16 mouse cellular contexts compared by ENCODE assay signal in the genomic region with DNA sequence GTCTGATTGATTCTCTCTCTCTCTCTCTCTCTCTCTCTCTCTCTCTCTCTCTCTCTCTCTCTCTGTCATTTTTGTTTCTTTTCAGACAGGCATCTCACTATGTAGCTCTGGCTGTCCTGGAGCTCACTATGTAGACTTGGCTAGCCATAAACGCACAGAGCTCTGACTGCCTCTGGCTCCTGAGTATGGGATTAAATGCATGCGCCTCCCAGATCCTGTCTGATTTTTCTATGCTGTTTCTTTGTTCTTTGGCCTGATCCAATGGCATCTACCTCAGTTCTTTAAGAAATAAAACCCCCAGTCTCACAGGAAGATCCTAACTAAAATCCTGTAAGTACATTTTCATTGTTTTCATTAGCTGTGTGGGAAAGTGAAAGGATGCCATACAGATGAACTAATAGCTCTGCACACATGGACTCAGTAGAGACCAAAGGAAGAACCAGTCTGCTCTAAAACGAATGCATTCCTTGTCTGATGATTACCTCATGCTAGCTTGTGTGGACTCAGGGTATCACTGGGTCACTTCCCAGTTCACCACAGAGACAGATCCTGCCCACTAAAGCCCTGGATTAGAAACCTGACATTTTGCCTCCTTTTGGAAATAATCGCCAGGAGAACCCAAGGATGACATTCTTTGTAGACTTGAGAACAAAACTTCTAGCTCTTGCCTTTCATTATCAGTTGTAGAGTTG. TPM values are rescaled to one million over a fixed set of nuclear protein-coding genes. Genes with fewer than 3 reads are reported as not detected.
A peak's percentile ranks its signal among the peaks of the same experiment; 100 is the strongest.
DNase-seq lines count a peak whose midpoint lies in the region; ATAC-seq and TF ChIP-seq lines count a peak whose summit lies in the region.
"Had no signal": no experiment of that assay in that cellular context is flagged by ENCODE, and none has a peak within 500 bp of the region (broad histone marks: within the 10 kb centered on the region; RNA-seq: fewer than 3 reads in every experiment).

No protein-coding gene starts in this region.

- H3K9me3 ChIP-seq in embryonic facial prominence, embryonic 12.5 days: no peaks in the 10 kb centered on the region
- H3K9me3 ChIP-seq in embryonic facial prominence, embryonic 10.5 days: no peaks in the 10 kb centered on the region
- no peaks in the 10 kb centered on the region for H3K9me3 ChIP-seq in heart, postnatal 0 days (replicated peaks; ENCODE audit: control insufficient read depth, low read length)
- H3K9me3 ChIP-seq in embryonic facial prominence, embryonic 15.5 days (replicated peaks): no peaks in the 10 kb centered on the region
- H3K9me3 ChIP-seq: G1E; liver, embryonic 15.5 days; midbrain, embryonic 12.5 days had no signal

- H3K36me3 ChIP-seq in embryonic facial prominence, embryonic 12.5 days: no peaks in the 10 kb centered on the region
- H3K36me3 ChIP-seq in embryonic facial prominence, embryonic 10.5 days (replicated peaks): no peaks in the 10 kb centered on the region
- no peaks in the 10 kb centered on the region for H3K36me3 ChIP-seq in heart, postnatal 0 days (replicated peaks; ENCODE audit: control insufficient read depth, insufficient read depth, low read length)
- H3K36me3 ChIP-seq in embryonic facial prominence, embryonic 15.5 days: no peaks in the 10 kb centered on the region
- no peaks in the 10 kb centered on the region for H3K36me3 ChIP-seq in myocyte (ENCODE audit: control insufficient read depth, insufficient read depth)
- H3K36me3 ChIP-seq: G1E; liver, embryonic 15.5 days; midbrain, embryonic 12.5 days had no signal

- no peak for TF ChIP-seq POLR2A in myocyte (IDR thresholded peaks at IDR 0.05; ENCODE audit: insufficient read length, low read depth)
- TF ChIP-seq POLR2A in cerebellum, adult 2 months (IDR thresholded peaks at IDR 0.05; ENCODE audit: borderline replicate concordance, insufficient read depth, low read length): no peak

- H3K27me3 ChIP-seq in embryonic facial prominence, embryonic 12.5 days: no peaks in the 10 kb centered on the region
- no peaks in the 10 kb centered on the region for H3K27me3 ChIP-seq in embryonic facial prominence, embryonic 10.5 days (replicated peaks; ENCODE audit: low read depth, poor library complexity, severe bottlenecking)
- 0 out of 2 replicates have a peak, but pooled peaks cover 5% of the 10 kb centered on the region for H3K27me3 ChIP-seq in heart, postnatal 0 days (ENCODE audit: control insufficient read depth, insufficient read depth, low read length)
- no peaks in the 10 kb centered on the region for H3K27me3 ChIP-seq in embryonic facial prominence, embryonic 15.5 days
- no peaks in the 10 kb centered on the region for H3K27me3 ChIP-seq in myocyte (ENCODE audit: control insufficient read depth, insufficient read depth, insufficient read length)
- no peaks in the 10 kb centered on the region for H3K27me3 ChIP-seq in cerebellum, adult 2 months (ENCODE audit: control insufficient read depth, insufficient read depth, low read length)
- H3K27me3 ChIP-seq: liver, embryonic 15.5 days; midbrain, embryonic 12.5 days had no signal

- H3ac ChIP-seq in myocyte (ENCODE audit: control insufficient read depth, insufficient read length): no peak overlapping the region

- H3K9ac ChIP-seq in embryonic facial prominence, embryonic 12.5 days: no peak overlapping the region
- H3K9ac ChIP-seq in heart, postnatal 0 days (replicated peaks; ENCODE audit: low read depth, low read length): no peak overlapping the region
- no peak overlapping the region for H3K9ac ChIP-seq in embryonic facial prominence, embryonic 15.5 days
- H3K9ac ChIP-seq: hindbrain, embryonic 14.5 days; liver, embryonic 15.5 days; midbrain, embryonic 12.5 days had no signal

- no peak overlapping the region for H3K4me3 ChIP-seq in embryonic facial prominence, embryonic 12.5 days
- H3K4me3 ChIP-seq in embryonic facial prominence, embryonic 10.5 days: no peak overlapping the region
- H3K4me3 ChIP-seq in heart, postnatal 0 days (ENCODE audit: low read depth, low read length): no peak overlapping the region
- no peak overlapping the region for H3K4me3 ChIP-seq in embryonic facial prominence, embryonic 15.5 days (replicated peaks)
- no peak overlapping the region for H3K4me3 ChIP-seq in myocyte
- H3K4me3 ChIP-seq in cerebellum, adult 2 months (replicated peaks; ENCODE audit: insufficient read depth, low read depth, low read length): no peak overlapping the region
- H3K4me3 ChIP-seq: layer of hippocampus, adult 2 months; liver, embryonic 15.5 days; midbrain, embryonic 12.5 days had no signal

- H3K4me1 ChIP-seq in embryonic facial prominence, embryonic 12.5 days: peaks cover 26% of the 10 kb centered on the region
- peaks cover 29% of the 10 kb centered on the region for H3K4me1 ChIP-seq in embryonic facial prominence, embryonic 10.5 days
- 0 out of 2 replicates have a peak, but pooled peaks cover 12% of the 10 kb centered on the region for H3K4me1 ChIP-seq in heart, postnatal 0 days (ENCODE audit: control insufficient read depth, insufficient read depth)
- peaks cover 44% of the 10 kb centered on the region for H3K4me1 ChIP-seq in embryonic facial prominence, embryonic 15.5 days
- peaks cover 5% of the 10 kb centered on the region; the same call in 1 of the 2 replicates for H3K4me1 ChIP-seq in cerebellum, adult 2 months (ENCODE audit: control insufficient read depth, insufficient read depth, low read length)
- H3K4me1 ChIP-seq: liver, embryonic 15.5 days had no signal

- H3K27ac ChIP-seq in embryonic facial prominence, embryonic 12.5 days: 0 out of 2 replicates have a peak overlapping the region, but pooled peaks have one; percentile 41
- no peak overlapping the region for H3K27ac ChIP-seq in embryonic facial prominence, embryonic 10.5 days (replicated peaks)
- H3K27ac ChIP-seq in heart, postnatal 0 days (ENCODE audit: low read depth): peak overlapping the region; percentile 14
- peak overlapping the region; percentile 65 for H3K27ac ChIP-seq in embryonic facial prominence, embryonic 15.5 days (replicated peaks)
- no peak overlapping the region for H3K27ac ChIP-seq in cerebellum, adult 2 months (ENCODE audit: insufficient read depth, low read length)
- H3K27ac ChIP-seq: hindbrain, embryonic 14.5 days; layer of hippocampus, adult 2 months; liver, embryonic 15.5 days; midbrain, embryonic 12.5 days had no signal

- 65% methylated on average over 4 of the region's 4 CpGs for WGBS in embryonic facial prominence, embryonic 12.5 days
- WGBS in embryonic facial prominence, embryonic 10.5 days: 71% methylated on average over 4 of the region's 4 CpGs
- 60% methylated on average over 4 of the region's 4 CpGs for WGBS in heart, postnatal 0 days
- WGBS in embryonic facial prominence, embryonic 15.5 days: 39% methylated on average over 4 of the region's 4 CpGs
- WGBS in cerebellum, adult 2 months: 79% methylated on average over 4 of the region's 4 CpGs

- no peak for TF ChIP-seq CTCF in heart, postnatal 0 days (IDR thresholded peaks at IDR 0.05; ENCODE audit: low read depth)
- TF ChIP-seq CTCF in cerebellum, adult 2 months (IDR thresholded peaks at IDR 0.05; ENCODE audit: borderline replicate concordance, insufficient read depth, low read depth, low read length): no peak

- intact Hi-C loops in heart, postnatal 14 days (cut with DNase I): no loop called here

- TF ChIP-seq EP300 in heart, postnatal 0 days (IDR thresholded peaks at IDR 0.05; ENCODE audit: low read depth): 0 out of 2 replicates have a peak, but pooled peaks have one; percentile 1

- no peak for DNase-seq in embryonic facial prominence, embryonic 10.5 days (ENCODE audit: low spot score)
- DNase-seq in heart, postnatal 0 days (ENCODE audit: low spot score): no peak
- DNase-seq in heart, postnatal 14 days: no peak
- no peak for DNase-seq in cerebellum, adult 2 months
- DNase-seq in adrenal gland, postnatal 36 days: no peak
- DNase-seq: cerebellum, adult 9-11 months; kidney, adult 8-10 months had no signal

- no peak overlapping the region for H3K4me2 ChIP-seq in embryonic facial prominence, embryonic 12.5 days (replicated peaks)
- H3K4me2 ChIP-seq in heart, postnatal 0 days (ENCODE audit: low read depth, low read length): no peak overlapping the region
- H3K4me2 ChIP-seq in embryonic facial prominence, embryonic 15.5 days (replicated peaks): no peak overlapping the region
- H3K4me2 ChIP-seq in myocyte (ENCODE audit: low read depth): peak overlapping the region; percentile 46
- H3K4me2 ChIP-seq: hindbrain, embryonic 14.5 days; liver, embryonic 15.5 days; midbrain, embryonic 12.5 days had no signal

- H3K79me2 ChIP-seq in myocyte (ENCODE audit: control insufficient read depth, insufficient read depth): no peaks in the 10 kb centered on the region

- ATAC-seq in embryonic facial prominence, embryonic 12.5 days (ENCODE audit: insufficient number of reproducible peaks, insufficient read depth, low FRiP score, low TSS enrichment): no peak
- ATAC-seq in heart, postnatal 0 days (ENCODE audit: insufficient read depth, low read depth): peak; percentile 13; the same call in 1 of the 2 replicates
- ATAC-seq in embryonic facial prominence, embryonic 15.5 days (ENCODE audit: insufficient number of reproducible peaks, low FRiP score, low TSS enrichment, low read depth): peak; percentile 16; the same call in 1 of the 2 replicates
- ATAC-seq: forebrain, embryonic 14.5 days had no signal

RNA-seq across cellular contexts. Expression of a gene that starts 45.9 kb away (rescaled TPM):
- polyA plus RNA-seq in embryonic facial prominence, embryonic 12.5 days (2016; fragmentation: Nextera tagmentation; extraction: Ambion mirVana): 5.2 and 6.1 TPM in 2 replicates
- 8.4 and 9.3 TPM in 2 replicates for polyA plus RNA-seq in embryonic facial prominence, embryonic 10.5 days (2016; fragmentation: Nextera tagmentation; extraction: Ambion mirVana)
- 9.8 and 11.7 TPM in 2 replicates for total RNA-seq in heart, postnatal 0 days (2014; rRNA removed; ENCODE audit: low replicate concordance)
- polyA plus RNA-seq in heart, postnatal 0 days (2015; fragmentation: Nextera tagmentation; extraction: Ambion mirVana): 0.74 and 0.97 TPM in 2 replicates
- total RNA-seq in heart, postnatal 14 days (2021): 1 to 10 TPM; 6.7 to 6.9 TPM
- polyA plus RNA-seq in embryonic facial prominence, embryonic 15.5 days (2015; fragmentation: Nextera tagmentation; extraction: Ambion mirVana): 5.0 and 5.7 TPM in 2 replicates
- 5.6 TPM for polyA plus RNA-seq in myocyte (2012; fragmentation: generic; extraction: Trizol)
- 6.9 and 7.3 TPM in 2 replicates for polyA plus RNA-seq in cerebellum, adult 2 months (2012; rRNA removed)
- total RNA-seq in adrenal gland, postnatal 36 days (2021): 10 to 100 TPM; 12.7 to 16.0 TPM

RNA-seq across cellular contexts. Expression of a gene that starts 46.0 kb away (rescaled TPM):
- 46.3 and 47.5 TPM in 2 replicates for polyA plus RNA-seq in embryonic facial prominence, embryonic 12.5 days (2016; fragmentation: Nextera tagmentation; extraction: Ambion mirVana)
- polyA plus RNA-seq in embryonic facial prominence, embryonic 10.5 days (2016; fragmentation: Nextera tagmentation; extraction: Ambion mirVana): 46.4 and 46.7 TPM in 2 replicates
- total RNA-seq in heart, postnatal 0 days (2014; rRNA removed; ENCODE audit: low replicate concordance): 31.8 and 46.3 TPM in 2 replicates
- polyA plus RNA-seq in heart, postnatal 0 days (2015; fragmentation: Nextera tagmentation; extraction: Ambion mirVana): 14.1 and 17.2 TPM in 2 replicates
- total RNA-seq in heart, postnatal 14 days (2021): 10 to 100 TPM; 18.4 to 19.1 TPM
- polyA plus RNA-seq in embryonic facial prominence, embryonic 15.5 days (2015; fragmentation: Nextera tagmentation; extraction: Ambion mirVana): 36.0 and 36.2 TPM in 2 replicates
- polyA plus RNA-seq in myocyte (2012; fragmentation: generic; extraction: Trizol): 16.0 TPM
- 18.9 TPM in 2 replicates for polyA plus RNA-seq in cerebellum, adult 2 months (2012; rRNA removed)
- total RNA-seq in adrenal gland, postnatal 36 days (2021): 10 to 100 TPM; 21.3 to 26.5 TPM

Comparison
In these comparisons a context has a peak if more than half of its experiments do, and no peak if none do; other contexts are left out.
1. H3K27ac ChIP-seq: peak in embryonic facial prominence, embryonic 12.5 days (single experiment), heart, postnatal 0 days (single experiment) and embryonic facial prominence, embryonic 15.5 days (single experiment); none in embryonic facial prominence, embryonic 10.5 days (single experiment) and cerebellum, adult 2 months (single experiment).